ENCODE assay signal across 10 mouse cellular contexts in genomic region chr16:10416866-10417265, GRCm38 (mm10). TPM values are rescaled to one million over a fixed set of nuclear protein-coding genes. Genes with fewer than 3 reads are reported as not detected.
DNase-seq lines count a peak whose midpoint lies in the region; ATAC-seq and TF ChIP-seq lines count a peak whose summit lies in the region.
"Had no signal": no experiment of that assay in that cellular context is flagged by ENCODE, and none has a peak within 500 bp of the region (broad histone marks: within the 10 kb centered on the region; RNA-seq: fewer than 3 reads in every experiment).

No protein-coding gene starts in this region.

- H3K27ac ChIP-seq in kidney, adult 2 months (ENCODE audit: insufficient read depth, low read depth, low read length): no peak overlapping the region
- no peak overlapping the region for H3K27ac ChIP-seq in kidney, embryonic 15.5 days
- H3K27ac ChIP-seq: stomach, embryonic 15.5 days had no signal

- TF ChIP-seq POLR2A in kidney, adult 2 months (IDR thresholded peaks at IDR 0.05; ENCODE audit: low read depth, low read length): no peak

- no peak for DNase-seq in kidney, adult 2 months
- peak; percentile 29 for DNase-seq in thymus, postnatal 14 days
- DNase-seq in thymus, postnatal 0 days (ENCODE audit: low spot score): no peak
- peak; percentile 70 for DNase-seq in ZHBTc4 (ENCODE audit: low read depth, low spot score)
- no peak for DNase-seq in adrenal gland, adult 2 months
- no peak for DNase-seq in gastrocnemius, postnatal 4 days (ENCODE audit: low spot score in 2 of 2)
- DNase-seq: heart, postnatal 4 days; kidney, postnatal 14 days had no signal

- no peaks in the 10 kb centered on the region; the same call in 1 of the 2 replicates for H3K4me1 ChIP-seq in kidney, adult 2 months (ENCODE audit: control insufficient read depth, insufficient read depth, low read length)
- peaks cover 10% of the 10 kb centered on the region for H3K4me1 ChIP-seq in kidney, embryonic 15.5 days

- no peaks in the 10 kb centered on the region for H3K36me3 ChIP-seq in kidney, adult 2 months (ENCODE audit: control insufficient read depth, insufficient read depth, low read length)
- H3K36me3 ChIP-seq in kidney, embryonic 15.5 days: peaks cover 88% of the 10 kb centered on the region

- H3K4me2 ChIP-seq in kidney, embryonic 15.5 days: no peak overlapping the region
- H3K4me2 ChIP-seq: stomach, embryonic 15.5 days had no signal

- H3K4me3 ChIP-seq in kidney, adult 2 months (ENCODE audit: insufficient read depth, low read depth, low read length): no peak overlapping the region
- no peak overlapping the region for H3K4me3 ChIP-seq in kidney, embryonic 15.5 days (replicated peaks)
- H3K4me3 ChIP-seq: stomach, embryonic 15.5 days had no signal

- H3K27me3 ChIP-seq in kidney, adult 2 months (replicated peaks; ENCODE audit: control insufficient read depth, insufficient read depth, low read length): no peaks in the 10 kb centered on the region
- no peaks in the 10 kb centered on the region for H3K27me3 ChIP-seq in kidney, embryonic 15.5 days
- H3K27me3 ChIP-seq: stomach, embryonic 15.5 days had no signal

- no peak overlapping the region for H3K9ac ChIP-seq in kidney, embryonic 15.5 days
- H3K9ac ChIP-seq: stomach, embryonic 15.5 days had no signal

- 93% methylated on average over 4 of the region's 4 CpGs for WGBS in kidney, adult 2 months
- 96% methylated on average over 4 of the region's 4 CpGs for WGBS in kidney, embryonic 15.5 days

- 0 out of 2 replicates have a peak, but pooled peaks cover 3% of the 10 kb centered on the region for H3K9me3 ChIP-seq in kidney, embryonic 15.5 days (replicated peaks)
- H3K9me3 ChIP-seq: stomach, embryonic 15.5 days had no signal

- peak; percentile 61 for TF ChIP-seq CTCF in kidney, adult 2 months (conservative IDR thresholded peaks at IDR 0.05; ENCODE audit: insufficient read depth, insufficient read length, low read depth, low read length)

- ATAC-seq in kidney, embryonic 15.5 days (replicated peaks; ENCODE audit: low FRiP score): no peak

RNA-seq across cellular contexts. Expression of gene Nubp1, which starts 5.1 kb away (rescaled TPM):
- 28.1 and 30.5 TPM in 2 replicates for polyA plus RNA-seq in kidney, adult 2 months (2012; rRNA removed)
- polyA plus RNA-seq in kidney, embryonic 15.5 days (2015; fragmentation: Nextera tagmentation; extraction: Ambion mirVana): 68.3 and 70.7 TPM in 2 replicates
- polyA plus RNA-seq in thymus, postnatal 0 days (2015; fragmentation: Nextera tagmentation; extraction: Ambion mirVana): 87.5 and 87.9 TPM in 2 replicates
- 10 to 100 TPM; 25.8 to 27.9 TPM for total RNA-seq in adrenal gland, adult 2 months (2021)
- 17.2 and 19.7 TPM in 2 replicates for polyA plus RNA-seq in adrenal gland, adult 2 months (2012; rRNA removed)
- total RNA-seq in gastrocnemius, postnatal 4 days (2021): 10 to 100 TPM; 13.0 to 13.7 TPM

RNA-seq across cellular contexts. Expression of gene Tekt5, which starts 21.6 kb away (rescaled TPM):
- polyA plus RNA-seq in kidney, adult 2 months (2012; rRNA removed): 0.64 and 0.77 TPM in 2 replicates
- 0.91 and 1.1 TPM in 2 replicates for polyA plus RNA-seq in kidney, embryonic 15.5 days (2015; fragmentation: Nextera tagmentation; extraction: Ambion mirVana)
- 1.3 and 1.6 TPM in 2 replicates for polyA plus RNA-seq in thymus, postnatal 0 days (2015; fragmentation: Nextera tagmentation; extraction: Ambion mirVana)
- not detected for total RNA-seq in adrenal gland, adult 2 months (2021)
- polyA plus RNA-seq in adrenal gland, adult 2 months (2012; rRNA removed): 0.09 TPM in 1 of 2 replicates, not detected in the other
- total RNA-seq in gastrocnemius, postnatal 4 days (2021): 1 to 10 TPM; 2.0 to 3.3 TPM

RNA-seq across cellular contexts. Expression of gene Tvp23a, which starts 30.3 kb away (rescaled TPM):
- polyA plus RNA-seq in kidney, adult 2 months (2012; rRNA removed): 0.75 and 0.84 TPM in 2 replicates
- polyA plus RNA-seq in kidney, embryonic 15.5 days (2015; fragmentation: Nextera tagmentation; extraction: Ambion mirVana): 12.7 and 15.8 TPM in 2 replicates
- 3.1 and 3.6 TPM in 2 replicates for polyA plus RNA-seq in thymus, postnatal 0 days (2015; fragmentation: Nextera tagmentation; extraction: Ambion mirVana)
- 1 to 10 TPM; 1.3 to 2.0 TPM for total RNA-seq in adrenal gland, adult 2 months (2021)
- 1.2 and 1.5 TPM in 2 replicates for polyA plus RNA-seq in adrenal gland, adult 2 months (2012; rRNA removed)
- total RNA-seq in gastrocnemius, postnatal 4 days (2021): 1 to 10 TPM; 3.4 to 4.1 TPM

Comparison
In these comparisons a context has a peak if more than half of its experiments do, and no peak if none do; other contexts are left out.
1. DNase-seq: peak in thymus, postnatal 14 days (single experiment) and ZHBTc4 (single experiment); none in kidney, adult 2 months (single experiment), thymus, postnatal 0 days (single experiment), adrenal gland, adult 2 months (single experiment) and gastrocnemius, postnatal 4 days (0 of 2).